Mouse (Mus musculus): ENCODE measurements around the gene Rere. TPM values are rescaled to one million over a fixed set of nuclear protein-coding genes. Genes with fewer than 3 reads are reported as not detected.

Rere gene
- total and polyA plus RNA-seq, 3 experiments: 3.1 to 36.5 (median 8.7) TPM

DNA sequence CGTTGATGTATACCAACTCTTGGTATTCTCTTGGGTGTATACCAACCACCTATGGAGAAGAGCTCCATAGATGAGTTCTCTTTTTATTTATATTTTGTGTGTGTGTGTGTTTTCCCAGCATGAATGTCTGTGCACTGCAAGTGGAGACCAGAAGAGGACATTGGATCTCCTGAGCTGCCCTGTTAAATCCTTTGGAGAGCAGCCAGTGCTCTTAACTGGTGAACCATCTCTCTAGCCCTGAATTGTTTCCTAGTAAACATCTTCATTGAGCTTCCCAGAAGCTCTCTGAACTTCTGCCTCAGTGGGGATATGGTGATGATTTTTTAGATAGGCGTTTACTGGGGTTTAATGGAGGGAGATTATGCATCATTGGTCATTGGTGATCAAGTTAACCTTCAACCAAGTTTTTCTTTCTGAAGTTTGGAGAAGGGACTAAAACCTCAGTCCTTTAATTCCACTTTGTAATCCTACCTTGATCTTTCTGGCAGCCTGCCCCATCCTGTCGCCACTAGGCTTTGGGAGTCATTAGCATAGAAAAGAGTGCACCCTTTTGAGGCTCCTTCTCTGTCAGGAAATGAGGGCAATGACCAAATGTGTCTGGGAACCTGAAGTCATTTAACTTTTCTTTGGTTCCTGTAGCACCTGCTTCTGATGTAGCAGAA, 309.3 kb downstream of the Rere start:
- Histone ChIP-seq H3K9ac (ENCODE audit: insufficient read depth, low read depth) (no peak overlapping the region), H3K4me1 (ENCODE audit: control insufficient read depth in 1 of 2, insufficient read depth in 2 of 2) (peaks cover 0 to 48% of the 10 kb centered on the region in 2 experiments; a peak in 2 of 4 replicates), H3K4me3 (replicated peaks in 1 of 3; ENCODE audit: low read depth in 2 of 3, low read length in 2 of 3, poor library complexity in 1 of 3) (no peak overlapping the region), H3K27ac (ENCODE audit: insufficient read depth, low read depth) (no peak overlapping the region), H3K9me3 (replicated peaks; ENCODE audit: low read length) (no peaks in the 10 kb centered on the region), H3K36me3 (replicated peaks in 1 of 2; ENCODE audit: control insufficient read depth in 1 of 2, insufficient read depth in 1 of 2, low read length in 1 of 2) (peaks cover 0 to 36% of the 10 kb centered on the region in 2 experiments), H3K27me3 (replicated peaks) (no peaks in the 10 kb centered on the region), H3K79me2 (replicated peaks; ENCODE audit: control insufficient read depth, extremely low read depth, insufficient read depth, poor library complexity, severe bottlenecking) (peaks cover 4% of the 10 kb centered on the region; the same call in 1 of the 2 replicates), H3K4me2 (ENCODE audit: insufficient read depth, low read depth, poor library complexity, severe bottlenecking) (no peak overlapping the region)
- TF ChIP-seq POLR2A (IDR thresholded peaks at IDR 0.05; ENCODE audit: low read depth, low read length): no peak
- TF ChIP-seq MAX (IDR thresholded peaks at IDR 0.05; ENCODE audit: low read length): no peak
- no peak for TF ChIP-seq ZKSCAN1 (IDR thresholded peaks at IDR 0.05; ENCODE audit: borderline replicate concordance, low read depth, low read length)
- no peak for TF ChIP-seq RAD21 (IDR thresholded peaks at IDR 0.05; ENCODE audit: low read depth, low read length)
- no peak for TF ChIP-seq ZNF384 (IDR thresholded peaks at IDR 0.05; ENCODE audit: low read depth, low read length)
- TF ChIP-seq SIN3A (IDR thresholded peaks at IDR 0.05; ENCODE audit: low read length): no peak
- no peak for TF ChIP-seq CHD2 (IDR thresholded peaks at IDR 0.05; ENCODE audit: low read length)
- TF ChIP-seq JUN (IDR thresholded peaks at IDR 0.05; ENCODE audit: insufficient read depth, low read depth, low read length): no peak
- no peak for TF ChIP-seq RCOR1 (conservative IDR thresholded peaks at IDR 0.05; ENCODE audit: low read depth, low read length)
- no peak for TF ChIP-seq MEF2A (IDR thresholded peaks at IDR 0.05; ENCODE audit: borderline replicate concordance, low read depth, low read length)
- TF ChIP-seq EP300 (IDR thresholded peaks at IDR 0.05; ENCODE audit: low read length): no peak
- no peak for TF ChIP-seq MXI1 (IDR thresholded peaks at IDR 0.05; ENCODE audit: low read depth, low read length)
- TF ChIP-seq MAZ (IDR thresholded peaks at IDR 0.05; ENCODE audit: low read depth, low read length): no peak
- no peak for TF ChIP-seq ZC3H11A (IDR thresholded peaks at IDR 0.05; ENCODE audit: low read depth, low read length)
- TF ChIP-seq NRF1 (IDR thresholded peaks at IDR 0.05; ENCODE audit: low read depth, low read length): no peak
- TF ChIP-seq POLR2AphosphoS2 (IDR thresholded peaks at IDR 0.05; ENCODE audit: low read depth, low read length): no peak
- dilution Hi-C loops (cut with MboI; ENCODE audit: extremely low pct_ligation_motif_present, extremely low pct_unique_long_range_greater_than_20kb, low sequenced_read_pairs) (no loop called here), in situ Hi-C loops (cut with MboI; ENCODE audit: low pct_ligation_motif_present, low pct_unique_long_range_greater_than_20kb, low sequenced_read_pairs) (no loop called here)
- no peak for DNase-seq (ENCODE audit: extremely low read depth)

- DNase-seq (ENCODE audit: extremely low read depth): no peak
- Histone ChIP-seq H3K79me2 (replicated peaks; ENCODE audit: control insufficient read depth, extremely low read depth, insufficient read depth, poor library complexity, severe bottlenecking) (peaks cover 4% of the 10 kb centered on the region; the same call in 1 of the 2 replicates), H3K27me3 (replicated peaks) (no peaks in the 10 kb centered on the region), H3K4me2 (ENCODE audit: insufficient read depth, low read depth, poor library complexity, severe bottlenecking) (no peak overlapping the region), H3K27ac (ENCODE audit: insufficient read depth, low read depth) (no peak overlapping the region), H3K9me3 (replicated peaks; ENCODE audit: low read length) (no peaks in the 10 kb centered on the region), H3K4me3 (replicated peaks in 1 of 3; ENCODE audit: low read depth in 2 of 3, low read length in 2 of 3, poor library complexity in 1 of 3) (no peak overlapping the region), H3K36me3 (replicated peaks in 1 of 2; ENCODE audit: control insufficient read depth in 1 of 2, insufficient read depth in 1 of 2, low read length in 1 of 2) (peaks cover 0 to 40% of the 10 kb centered on the region in 2 experiments), H3K9ac (ENCODE audit: insufficient read depth, low read depth) (no peak overlapping the region), H3K4me1 (ENCODE audit: control insufficient read depth in 1 of 2, insufficient read depth in 2 of 2) (peaks cover 0 to 42% of the 10 kb centered on the region in 2 experiments; a peak in 2 of 4 replicates)
- dilution Hi-C loops (cut with MboI; ENCODE audit: extremely low pct_ligation_motif_present, extremely low pct_unique_long_range_greater_than_20kb, low sequenced_read_pairs) (no loop called here), in situ Hi-C loops (cut with MboI; ENCODE audit: low pct_ligation_motif_present, low pct_unique_long_range_greater_than_20kb, low sequenced_read_pairs) (no loop called here)
- TF ChIP-seq MYC (IDR thresholded peaks at IDR 0.05; ENCODE audit: low read depth, low read length): no peak
- TF ChIP-seq ZKSCAN1 (IDR thresholded peaks at IDR 0.05; ENCODE audit: borderline replicate concordance, low read depth, low read length): no peak
- TF ChIP-seq PAX5 (IDR thresholded peaks at IDR 0.05; ENCODE audit: low read length): no peak
- no peak for TF ChIP-seq TCF12 (IDR thresholded peaks at IDR 0.05; ENCODE audit: low read depth, low read length)
- no peak for TF ChIP-seq RCOR1 (conservative IDR thresholded peaks at IDR 0.05; ENCODE audit: low read depth, low read length)
- TF ChIP-seq SMC3 (IDR thresholded peaks at IDR 0.05; ENCODE audit: low read depth, low read length): no peak
These were observed 310.2 kb downstream of the Rere start for GRCm38 (mm10) chr4:150591602-150592001.

Data from CH12.LX (cell line).